ENCODE assay signal across 25 mouse cellular contexts in the genomic region with DNA sequence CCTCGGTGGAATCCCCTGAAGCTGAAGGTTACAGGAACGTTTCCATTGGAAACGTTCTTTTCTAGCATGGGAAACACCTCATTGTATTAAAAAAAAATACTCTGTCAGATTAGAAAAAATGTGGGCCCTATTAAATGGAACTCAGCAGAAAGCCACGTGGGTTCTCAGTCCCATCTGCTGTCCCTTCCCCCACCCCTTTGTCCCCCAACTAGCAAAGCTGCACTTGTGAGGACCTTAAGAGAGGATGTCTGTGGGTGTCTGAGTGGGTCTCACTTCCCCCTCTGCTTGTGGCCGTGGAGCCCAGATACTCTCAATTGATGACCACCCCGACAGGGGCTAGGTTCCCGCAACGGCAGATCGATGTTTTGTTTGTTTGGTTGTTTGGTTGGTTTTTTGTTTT. TPM values are rescaled to one million over a fixed set of nuclear protein-coding genes. Genes with fewer than 3 reads are reported as not detected.
"Had no signal": no experiment of that assay in that cellular context is flagged by ENCODE, and none has a peak within 500 bp of the region (broad histone marks: within the 10 kb centered on the region; RNA-seq: fewer than 3 reads in every experiment).

No protein-coding gene starts in this region.

- H3K4me3 ChIP-seq: embryonic facial prominence, embryonic 10.5 days; embryonic facial prominence, embryonic 12.5 days; embryonic facial prominence, embryonic 13.5 days; embryonic facial prominence, embryonic 15.5 days; erythroblast, embryonic 14.5 days; forebrain, embryonic 10.5 days; forebrain, embryonic 12.5 days; forebrain, embryonic 13.5 days; forebrain, embryonic 15.5 days; gastrocnemius, adult 2 months; heart, adult 2 months had no signal

- DNase-seq: cerebellum, adult 8-10 months; cerebellum, adult 9-10 months; cerebellum, adult 9-11 months; cerebellum, postnatal 25 days; cerebellum, postnatal 36 days; embryo, embryonic 11 days; forebrain, postnatal 0 days; gastrocnemius, adult 2 months; gastrocnemius, postnatal 10 days; gastrocnemius, postnatal 14 days; gastrocnemius, postnatal 25 days; gastrocnemius, postnatal 36 days; heart, adult 11 months; heart, adult 18-20 months; heart, adult 2 months had no signal

- H3K27ac ChIP-seq: embryonic facial prominence, embryonic 10.5 days; embryonic facial prominence, embryonic 12.5 days; embryonic facial prominence, embryonic 13.5 days; embryonic facial prominence, embryonic 15.5 days; forebrain, embryonic 10.5 days; forebrain, embryonic 12.5 days; forebrain, embryonic 13.5 days; forebrain, embryonic 15.5 days; gastrocnemius, adult 2 months; heart, adult 2 months had no signal

RNA-seq across cellular contexts. Expression of gene Unc5a, which starts 27.5 kb away (rescaled TPM):
- total RNA-seq: granulocyte monocyte progenitor cell, adult 5-6 weeks had no signal
- polyA plus RNA-seq: erythroblast, embryonic 14.5 days had no signal
